Mouse (Mus musculus) heart, embryonic 10.5 days (tissue): ENCODE data around the gene Dido1. TPM values are rescaled to one million over a fixed set of nuclear protein-coding genes. Genes with fewer than 3 reads are reported as not detected.
"Not testable (repeated sequence)": the region's sequence is repeated elsewhere in the genome, so short reads cannot be mapped to it uniquely, and the experiment has no call there.

Source experiments
- DNase-seq: peaks from one replicate; pipeline ENCODE4 v3.0.0-alpha.2; 2017; ENCODE audit warnings: low spot score
- H3K27ac ChIP-seq: fragments of 300-500 bp; sonication (generic); 2 replicates; pipeline ENCODE4 v1.5.1; 2016; ENCODE audit warnings: mild to moderate bottlenecking
- H3K27me3 ChIP-seq: fragments of 300-500 bp; sonication (generic); 2 replicates; pipeline ENCODE4 v1.6.1; 2016; ENCODE audit warnings: mild to moderate bottlenecking; ENCODE audit not compliant: poor library complexity, insufficient read depth, severe bottlenecking
- H3K36me3 ChIP-seq: fragments of 300-500 bp; sonication (generic); 2 replicates; pipeline ENCODE4 v1.6.1; 2016; ENCODE audit warnings: mild to moderate bottlenecking, moderate library complexity
- H3K4me1 ChIP-seq: fragments of 300-500 bp; sonication (generic); 2 replicates; pipeline ENCODE4 v1.6.1; 2016; ENCODE audit warnings: mild to moderate bottlenecking
- H3K4me3 ChIP-seq: fragments of 300-500 bp; sonication (generic); 2 replicates; pipeline ENCODE4 v1.5.1; 2016; ENCODE audit warnings: mild to moderate bottlenecking, moderate library complexity
- H3K9me3 ChIP-seq: fragments of 300-500 bp; sonication (generic); 2 replicates; pipeline ENCODE4 v1.6.1; 2016; ENCODE audit warnings: mild to moderate bottlenecking, moderate library complexity
- WGBS: fragments of 180-500 bp; shearing (Covaris S2); methylation state at CpG from one replicate; pipeline ENCODE4 v1.1.7; 2016; 5-methylcytosine and 5-hydroxymethylcytosine counted together
- polyA plus RNA-seq: library from polyadenylated mRNA; unstranded; fragments of >200 nt; fragmentation: Nextera tagmentation; extraction: Ambion mirVana; gene quantifications from 2 replicates; pipeline ENCODE4 v1.2.1, GENCODE M21; 2016

Dido1 gene
- polyA plus RNA-seq, 1 experiment from 2014 or later = 26.0 TPM

GRCm38 (mm10) chr2:180737984-180738383, 28.2 kb upstream of the Dido1 start:
- no peak overlapping the region for H3K4me3 ChIP-seq
- no peak overlapping the region for H3K27ac ChIP-seq
- DNase-seq = no peak
- H3K36me3 ChIP-seq = no peaks in the 10 kb centered on the region
- H3K9me3 ChIP-seq = no peaks in the 10 kb centered on the region
- no peaks in the 10 kb centered on the region for H3K4me1 ChIP-seq
- H3K27me3 ChIP-seq = peaks cover 18% of the 10 kb centered on the region; the same call in 1 of the 2 replicates
- 64% methylated on average over 2 of the region's 2 CpGs for WGBS

DNA sequence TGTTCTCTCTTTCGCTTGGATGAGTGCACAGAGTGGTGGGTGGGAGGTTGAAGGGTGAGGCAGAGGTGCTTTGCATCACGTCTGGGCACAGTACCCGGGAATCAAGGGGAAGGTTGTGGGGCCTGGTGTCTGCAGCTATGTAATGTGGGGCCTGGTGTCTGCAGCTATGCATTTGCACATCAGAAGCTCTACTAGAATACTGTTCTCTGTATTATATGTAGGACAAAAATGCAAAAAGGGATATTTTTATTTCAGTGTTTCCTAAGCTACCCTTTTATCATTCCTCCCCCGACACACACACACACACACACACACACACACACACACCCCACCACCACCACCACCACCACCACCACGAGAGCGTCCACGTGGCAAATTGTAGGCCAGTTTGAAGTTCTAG, 25.4 kb upstream of the Dido1 start:
- H3K36me3 ChIP-seq = no peaks in the 10 kb centered on the region
- H3K9me3 ChIP-seq = no peaks in the 10 kb centered on the region
- 84% methylated on average over 7 of the region's 7 CpGs for WGBS
- H3K27me3 ChIP-seq = peaks cover 27% of the 10 kb centered on the region; the same call in 1 of the 2 replicates
- DNase-seq = no peak
- no peak overlapping the region for H3K4me3 ChIP-seq
- 0 out of 2 replicates have a peak, but pooled peaks cover 4% of the 10 kb centered on the region for H3K4me1 ChIP-seq
- no peak overlapping the region for H3K27ac ChIP-seq

GRCm38 (mm10) chr2:180731984-180732383, 22.2 kb upstream of the Dido1 start:
- 61% methylated on average over 6 of the region's 6 CpGs for WGBS
- Histone ChIP-seq H3K4me3 (no peak overlapping the region), H3K4me1 (0 out of 2 replicates have a peak, but pooled peaks cover 4% of the 10 kb centered on the region), H3K9me3 (no peaks in the 10 kb centered on the region), H3K36me3 (no peaks in the 10 kb centered on the region), H3K27ac (no peak overlapping the region), H3K27me3 (peaks cover 23% of the 10 kb centered on the region; the same call in 1 of the 2 replicates)
- DNase-seq = no peak

- H3K27ac ChIP-seq = no peak overlapping the region
- no peak for DNase-seq
- peaks cover 9% of the 10 kb centered on the region; the same call in 1 of the 2 replicates for H3K4me1 ChIP-seq
- H3K9me3 ChIP-seq = no peaks in the 10 kb centered on the region
- peaks cover 20% of the 10 kb centered on the region; the same call in 1 of the 2 replicates for H3K27me3 ChIP-seq
- H3K4me3 ChIP-seq = no peak overlapping the region
- H3K36me3 ChIP-seq = no peaks in the 10 kb centered on the region
- WGBS = 73% methylated on average over 3 of the region's 3 CpGs
Observed at GRCm38 (mm10) chr2:180731036-180731435, 21.2 kb upstream of the Dido1 start.

DNA sequence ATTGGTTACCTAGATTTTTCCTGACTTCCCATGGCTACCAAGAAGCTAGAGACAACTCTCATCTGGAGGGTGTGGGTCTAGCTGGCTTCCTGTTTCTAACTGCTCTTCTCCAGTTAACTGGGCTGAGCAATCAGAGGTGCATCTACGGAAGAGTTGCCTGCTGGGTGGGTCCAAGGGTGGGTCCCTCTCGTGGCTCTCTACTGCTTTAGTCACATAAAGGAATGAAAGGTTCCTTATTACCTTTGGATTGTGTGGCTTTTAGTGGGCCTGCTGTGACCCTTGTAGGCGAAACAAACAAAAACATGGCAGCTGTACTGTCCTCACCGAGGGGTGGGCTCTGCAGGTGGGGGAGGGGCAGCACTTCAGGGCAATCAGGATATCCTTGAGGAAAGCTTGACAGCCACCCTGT, 17.8 kb upstream of the Dido1 start:
- Histone ChIP-seq H3K9me3 (no peaks in the 10 kb centered on the region), H3K27me3 (peaks cover 15% of the 10 kb centered on the region; the same call in 1 of the 2 replicates), H3K4me3 (no peak overlapping the region), H3K36me3 (peaks cover 15% of the 10 kb centered on the region), H3K4me1 (peaks cover 25% of the 10 kb centered on the region), H3K27ac (no peak overlapping the region)
- 60% methylated on average over 4 of the region's 4 CpGs for WGBS
- DNase-seq = no peak

- no peak overlapping the region for H3K4me3 ChIP-seq
- WGBS = 59% methylated on average over 6 of the region's 6 CpGs
Observed at GRCm38 (mm10) chr2:180726658-180727442, 17.1 kb upstream of the Dido1 start.

GRCm38 (mm10) chr2:180725856-180726629, 16.2 kb upstream of the Dido1 start:
- Histone ChIP-seq H3K27me3 (0 out of 2 replicates have a peak, but pooled peaks cover 5% of the 10 kb centered on the region), H3K4me1 (peaks cover 21% of the 10 kb centered on the region), H3K9me3 (no peaks in the 10 kb centered on the region), H3K4me3 (no peak overlapping the region), H3K27ac (no peak overlapping the region), H3K36me3 (peaks cover 31% of the 10 kb centered on the region)
- no peak for DNase-seq
- WGBS = 10% methylated on average over 6 of the region's 8 CpGs

More at GRCm38 (mm10) chr2:180726658-180727442, 17.1 kb upstream of the Dido1 start:
- H3K27me3 ChIP-seq = peaks cover 7% of the 10 kb centered on the region; the same call in 1 of the 2 replicates
- H3K9me3 ChIP-seq = no peaks in the 10 kb centered on the region
- H3K36me3 ChIP-seq = peaks cover 23% of the 10 kb centered on the region
- H3K4me1 ChIP-seq = peaks cover 21% of the 10 kb centered on the region
- no peak for DNase-seq
- no peak overlapping the region for H3K27ac ChIP-seq

DNA sequence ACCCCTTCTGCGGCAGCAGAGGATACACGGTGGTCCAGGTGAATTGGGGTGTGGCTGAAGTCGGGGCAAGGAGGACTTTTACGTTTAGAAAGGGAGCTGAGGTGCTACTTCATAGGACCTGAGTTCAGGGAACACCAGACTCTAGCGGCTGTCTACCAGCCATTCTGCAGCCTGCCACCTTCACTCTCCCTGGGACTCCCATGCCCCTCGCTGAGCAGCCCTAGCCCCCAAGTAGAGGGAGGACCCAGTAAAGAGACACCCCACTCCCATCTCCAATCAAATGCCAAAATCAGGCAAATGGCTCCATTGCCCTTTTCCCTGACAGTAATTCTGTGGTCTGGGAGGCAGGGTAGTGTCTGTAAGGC, 15.6 kb upstream of the Dido1 start:
- Histone ChIP-seq H3K4me1 (peaks cover 21% of the 10 kb centered on the region), H3K36me3 (peaks cover 37% of the 10 kb centered on the region), H3K27ac (peak overlapping the region; percentile 44; the same call in 1 of the 2 replicates), H3K9me3 (no peaks in the 10 kb centered on the region), H3K27me3 (0 out of 2 replicates have a peak, but pooled peaks cover 5% of the 10 kb centered on the region), H3K4me3 (peak overlapping the region; percentile 47)
- DNase-seq = no peak
- 4% methylated on average over 6 of the region's 6 CpGs for WGBS

- H3K9me3 ChIP-seq = no peaks in the 10 kb centered on the region
- H3K4me1 ChIP-seq = peaks cover 21% of the 10 kb centered on the region
- peak within 1 kb of the TSS; percentile 47 for H3K4me3 ChIP-seq
- 4% methylated on average over 18 of the region's 18 CpGs for WGBS
- peaks cover 43% of the 10 kb centered on the region for H3K36me3 ChIP-seq
- no peak for DNase-seq
- H3K27ac ChIP-seq = peak within 1 kb of the TSS; percentile 44; the same call in 1 of the 2 replicates
- 0 out of 2 replicates have a peak, but pooled peaks cover 5% of the 10 kb centered on the region for H3K27me3 ChIP-seq
Observed at GRCm38 (mm10) chr2:180724585-180725413, 15.0 kb upstream of the Dido1 start, which contains the start of gene Slc17a9. TSS of gene Slc17a9 (plus strand) at chr2:180725263.

- no peak overlapping the region for H3K4me3 ChIP-seq
- no peaks in the 10 kb centered on the region for H3K9me3 ChIP-seq
- H3K27me3 ChIP-seq = 0 out of 2 replicates have a peak, but pooled peaks cover 5% of the 10 kb centered on the region
- no peak for DNase-seq
- peaks cover 52% of the 10 kb centered on the region for H3K36me3 ChIP-seq
- 61% methylated on average over 2 of the region's 2 CpGs for WGBS
- H3K27ac ChIP-seq = no peak overlapping the region
- H3K4me1 ChIP-seq = peaks cover 21% of the 10 kb centered on the region
Observed at GRCm38 (mm10) chr2:180723865-180724264, 14.1 kb upstream of the Dido1 start.

- peaks cover 63% of the 10 kb centered on the region for H3K36me3 ChIP-seq
- not testable (repeated sequence) for H3K9me3 ChIP-seq, H3K27ac ChIP-seq, H3K4me3 ChIP-seq, DNase-seq, H3K27me3 ChIP-seq
- 86% methylated on average over 5 of the region's 5 CpGs for WGBS
- peaks cover 21% of the 10 kb centered on the region for H3K4me1 ChIP-seq
Observed at GRCm38 (mm10) chr2:180722748-180723147, 12.9 kb upstream of the Dido1 start.

- Histone ChIP-seq H3K27ac (no peak overlapping the region), H3K4me3 (no peak overlapping the region)
- WGBS = 85% methylated on average over 5 of the region's 5 CpGs
Observed at GRCm38 (mm10) chr2:180712037-180712689, 2.4 kb upstream of the Dido1 start.

More at GRCm38 (mm10) chr2:180712037-180712689, 2.4 kb upstream of the Dido1 start:
- Histone ChIP-seq H3K9me3 (no peaks in the 10 kb centered on the region), H3K36me3 (peaks cover 34% of the 10 kb centered on the region), H3K4me1 (peaks cover 18% of the 10 kb centered on the region), H3K27me3 (no peaks in the 10 kb centered on the region)
- no peak for DNase-seq
